9 mouse cellular contexts compared by ENCODE assay signal in genomic region chr6:54554341-54555110, GRCm38 (mm10). TPM values are rescaled to one million over a fixed set of nuclear protein-coding genes. Genes with fewer than 3 reads are reported as not detected.
DNase-seq lines count a peak whose midpoint lies in the region; ATAC-seq lines count a peak whose summit lies in the region.
"Had no signal": no experiment of that assay in that cellular context is flagged by ENCODE, and none has a peak within 500 bp of the region (broad histone marks: within the 10 kb centered on the region; RNA-seq: fewer than 3 reads in every experiment).

No protein-coding gene starts in this region.

- H3K9me3 ChIP-seq in heart, embryonic 14.5 days (ENCODE audit: control insufficient read depth, low read length): no peaks in the 10 kb centered on the region
- H3K9me3 ChIP-seq in midbrain, embryonic 15.5 days: no peaks in the 10 kb centered on the region

- H3K9ac ChIP-seq in heart, embryonic 14.5 days (ENCODE audit: low read length): no peak overlapping the region
- no peak overlapping the region for H3K9ac ChIP-seq in midbrain, embryonic 15.5 days

- H3K4me1 ChIP-seq in heart, embryonic 14.5 days (ENCODE audit: control insufficient read depth in 2 of 2, insufficient read depth in 2 of 2, low read length in 2 of 2): peaks cover 22 to 34% of the 10 kb centered on the region in 2 experiments
- H3K4me1 ChIP-seq in midbrain, embryonic 15.5 days: peaks cover 45% of the 10 kb centered on the region

- H3K27ac ChIP-seq in heart, embryonic 14.5 days (replicated peaks in 1 of 2; ENCODE audit: control insufficient read depth in 1 of 2, insufficient read depth in 1 of 2, low read depth in 2 of 2, low read length in 2 of 2): peak overlapping the region; percentile 57 to 63
- peak overlapping the region; percentile 56 for H3K27ac ChIP-seq in midbrain, embryonic 15.5 days

- H3K36me3 ChIP-seq in heart, embryonic 14.5 days (ENCODE audit: control insufficient read depth, insufficient read depth, low read length): no peaks in the 10 kb centered on the region
- no peaks in the 10 kb centered on the region for H3K36me3 ChIP-seq in midbrain, embryonic 15.5 days (replicated peaks)

- intact Hi-C loops in heart, postnatal 25 days (cut with DNase I): no loop called here

- H3K4me2 ChIP-seq in heart, embryonic 14.5 days (ENCODE audit: low read length): no peak overlapping the region
- no peak overlapping the region for H3K4me2 ChIP-seq in midbrain, embryonic 15.5 days

- no peaks in the 10 kb centered on the region; the same call in 1 of the 2 replicates for H3K27me3 ChIP-seq in heart, embryonic 14.5 days (ENCODE audit: control insufficient read depth, insufficient read depth, low read length)
- no peaks in the 10 kb centered on the region for H3K27me3 ChIP-seq in midbrain, embryonic 15.5 days (replicated peaks)

- no peak for DNase-seq in heart, postnatal 25 days (ENCODE audit: low spot score)
- peak; percentile 85 for DNase-seq in embryo, embryonic 11 days
- DNase-seq in forelimb bud, embryonic 11.5 days (ENCODE audit: low read depth, low spot score): peak; percentile 40
- DNase-seq in thymus, postnatal 14 days: no peak
- DNase-seq in spleen, postnatal 36 days (ENCODE audit: low spot score in 2 of 2): no peak
- DNase-seq in ovary, postnatal 10 days (ENCODE audit: low spot score): no peak
- DNase-seq: liver had no signal

- 47% methylated on average over 8 of the region's 8 CpGs for WGBS in heart, embryonic 14.5 days
- WGBS in midbrain, embryonic 15.5 days: 8% methylated on average over 8 of the region's 8 CpGs

- H3K4me3 ChIP-seq in heart, embryonic 14.5 days (ENCODE audit: control insufficient read depth in 1 of 2, insufficient read depth in 1 of 2, low read depth in 1 of 2, low read length in 2 of 2): no peak overlapping the region
- no peak overlapping the region for H3K4me3 ChIP-seq in midbrain, embryonic 15.5 days

- ATAC-seq in heart, embryonic 14.5 days (ENCODE audit: insufficient number of reproducible peaks, insufficient read depth, low FRiP score, low read depth): peak; percentile 13; the same call in 1 of the 2 replicates
- peak; percentile 79 for ATAC-seq in midbrain, embryonic 15.5 days (replicated peaks)

RNA-seq across cellular contexts. Expression of gene Scrn1, which starts 11.8 kb away (rescaled TPM):
- polyA plus RNA-seq in heart, embryonic 14.5 days (2014; fragmentation: Nextera tagmentation; extraction: Ambion mirVana): 7.5 and 11.1 TPM in 2 replicates
- 10 to 100 TPM in 1 of 2 experiments, 1 to 10 TPM in 1; 9.2 to 12.0 TPM for total RNA-seq in heart, postnatal 25 days (2021)
- 119 and 123 TPM in 2 replicates for polyA plus RNA-seq in midbrain, embryonic 15.5 days (2015; fragmentation: Nextera tagmentation; extraction: Ambion mirVana)

RNA-seq across cellular contexts. Expression of gene Plekha8, which starts 40.4 kb away (rescaled TPM):
- 8.2 and 8.9 TPM in 2 replicates for polyA plus RNA-seq in heart, embryonic 14.5 days (2014; fragmentation: Nextera tagmentation; extraction: Ambion mirVana)
- total RNA-seq in heart, postnatal 25 days (2021): 10 to 100 TPM; 10.6 TPM
- 9.5 and 10.5 TPM in 2 replicates for polyA plus RNA-seq in midbrain, embryonic 15.5 days (2015; fragmentation: Nextera tagmentation; extraction: Ambion mirVana)

RNA-seq across cellular contexts. Expression of gene Fkbp14, which starts 42.6 kb away (rescaled TPM):
- polyA plus RNA-seq in heart, embryonic 14.5 days (2014; fragmentation: Nextera tagmentation; extraction: Ambion mirVana): 23.5 and 26.9 TPM in 2 replicates
- 10 to 100 TPM in 1 of 2 experiments, 1 to 10 TPM in 1; 8.2 to 10.4 TPM for total RNA-seq in heart, postnatal 25 days (2021)
- polyA plus RNA-seq in midbrain, embryonic 15.5 days (2015; fragmentation: Nextera tagmentation; extraction: Ambion mirVana): 7.0 and 7.8 TPM in 2 replicates

Comparison
In these comparisons a context has a peak if more than half of its experiments do, and no peak if none do; other contexts are left out.
1. DNase-seq: peak in embryo, embryonic 11 days (single experiment) and forelimb bud, embryonic 11.5 days (single experiment); none in heart, postnatal 25 days (single experiment), thymus, postnatal 14 days (single experiment), spleen, postnatal 36 days (0 of 2) and ovary, postnatal 10 days (single experiment).